Mouse (Mus musculus) intestine, postnatal 0 days (tissue): Measurements from ENCODE around the gene Gaa. TPM values are rescaled to one million over a fixed set of nuclear protein-coding genes. Genes with fewer than 3 reads are reported as not detected.

Source experiments
- ATAC-seq: fragments of 200-750 bp; cut with Nextera tagmentation; 2 replicates; pipeline ENCODE4 v1.8.0; 2017; ENCODE audit warnings: mild to moderate bottlenecking, moderate TSS enrichment, moderate library complexity
- H3K27ac ChIP-seq: fragments of 300-500 bp; sonication (generic); 2 replicates; pipeline ENCODE4 v1.5.1; 2014; ENCODE audit warnings: mild to moderate bottlenecking, low read depth, low read length, moderate library complexity
- H3K27me3 ChIP-seq: fragments of 300-500 bp; sonication (generic); replicated peaks from 2 replicates; pipeline ENCODE4 v1.6.1; 2014; ENCODE audit warnings: low read length, mixed read lengths; ENCODE audit not compliant: control insufficient read depth, insufficient read depth
- H3K36me3 ChIP-seq: fragments of 300-500 bp; sonication (generic); 2 replicates; pipeline ENCODE4 v1.6.1; 2014; ENCODE audit warnings: mild to moderate bottlenecking, moderate library complexity; ENCODE audit not compliant: control insufficient read depth, insufficient read depth
- H3K4me1 ChIP-seq: fragments of 300-500 bp; sonication (generic); replicated peaks from 2 replicates; pipeline ENCODE4 v1.6.1; 2014; ENCODE audit warnings: antibody characterized with exemption, low read length, mixed read lengths; ENCODE audit not compliant: control insufficient read depth, insufficient read depth
- H3K4me2 ChIP-seq: fragments of 300-500 bp; sonication (generic); replicated peaks from 2 replicates; pipeline ENCODE4 v1.6.1; 2014; ENCODE audit warnings: low read depth, mild to moderate bottlenecking, moderate library complexity
- H3K4me3 ChIP-seq: fragments of 300-500 bp; sonication (generic); 2 replicates; pipeline ENCODE4 v1.5.1; 2014; ENCODE audit warnings: low read depth, low read length
- H3K9ac ChIP-seq: fragments of 300-500 bp; sonication (generic); 2 replicates; pipeline ENCODE4 v1.6.1; 2014; ENCODE audit warnings: mild to moderate bottlenecking, low read depth, low read length
- H3K9me3 ChIP-seq: fragments of 300-500 bp; sonication (generic); 2 replicates; pipeline ENCODE4 v1.6.1; 2016; ENCODE audit warnings: mixed run types; ENCODE audit not compliant: control insufficient read depth
- CTCF ChIP-seq: sonication (generic); IDR thresholded peaks from 2 replicates; pipeline ENCODE4 v1.5.1; 2016; ENCODE audit warnings: low read depth, mild to moderate bottlenecking, control low read depth, antibody characterized with exemption, moderate library complexity
- WGBS: fragments of 180-500 bp; shearing (Covaris S2); extraction: QIAGEN DNeasy Blood & Tissue Kit; methylation state at CpG from one replicate; pipeline ENCODE4 v1.1.7; 2014; 5-methylcytosine and 5-hydroxymethylcytosine counted together
- polyA plus RNA-seq: library from polyadenylated mRNA; unstranded; fragments of >200 nt; fragmentation: Nextera tagmentation; extraction: Ambion mirVana; gene quantifications from 2 replicates; pipeline ENCODE4 v1.2.1, GENCODE M21; 2015

Gene Gaa
- polyA plus RNA-seq: 71.6 and 79.0 TPM in 2 replicates

GRCm38 (mm10) chr11:119267768-119268556 is at the start of gene Gaa:
Gaa (plus strand) TSS chr11:119267887.
- no peaks in the 10 kb centered on the region for H3K9me3 ChIP-seq
- H3K36me3 ChIP-seq: peaks cover 7% of the 10 kb centered on the region; the same call in 1 of the 2 replicates
- ATAC-seq: peak; percentile 83
- peak within 1 kb of the TSS; percentile 79 for H3K9ac ChIP-seq
- H3K27ac ChIP-seq: peak within 1 kb of the TSS; percentile 87
- no peaks in the 10 kb centered on the region for H3K27me3 ChIP-seq
- H3K4me3 ChIP-seq: peak within 1 kb of the TSS; percentile 64
- WGBS: 2% methylated on average over 52 of the region's 52 CpGs
- TF ChIP-seq CTCF: peak; percentile 100
- H3K4me1 ChIP-seq: no peaks in the 10 kb centered on the region
- peak within 1 kb of the TSS; percentile 97 for H3K4me2 ChIP-seq

GRCm38 (mm10) chr11:119219816-119220465 is 47.7 kb upstream of the Gaa start:
- H3K9me3 ChIP-seq: no peaks in the 10 kb centered on the region
- H3K27ac ChIP-seq: peak overlapping the region; percentile 78
- ATAC-seq: peak; percentile 65
- WGBS: 27% methylated on average over 17 of the region's 17 CpGs
- peak overlapping the region; percentile 21; the same call in 1 of the 2 replicates for H3K4me3 ChIP-seq
- TF ChIP-seq CTCF: no peak
- no peaks in the 10 kb centered on the region for H3K27me3 ChIP-seq
- H3K4me2 ChIP-seq: peak overlapping the region; percentile 60
- no peaks in the 10 kb centered on the region; the same call in 1 of the 2 replicates for H3K36me3 ChIP-seq
- H3K4me1 ChIP-seq: peaks cover 13% of the 10 kb centered on the region
- no peak overlapping the region for H3K9ac ChIP-seq

GRCm38 (mm10) chr11:119221812-119222510 is 45.7 kb upstream of the Gaa start:
- 60% methylated on average over 10 of the region's 11 CpGs for WGBS
- ATAC-seq: no peak
- H3K4me1 ChIP-seq: no peaks in the 10 kb centered on the region

GRCm38 (mm10) chr11:119223124-119223890 is 44.4 kb upstream of the Gaa start:
- Histone ChIP-seq H3K36me3 (no peaks in the 10 kb centered on the region; the same call in 1 of the 2 replicates), H3K4me2 (no peak overlapping the region), H3K4me3 (no peak overlapping the region), H3K4me1 (no peaks in the 10 kb centered on the region), H3K27me3 (no peaks in the 10 kb centered on the region), H3K9ac (no peak overlapping the region), H3K9me3 (no peaks in the 10 kb centered on the region), H3K27ac (peak overlapping the region; percentile 11; the same call in 1 of the 2 replicates)
- 71% methylated on average over 20 of the region's 20 CpGs for WGBS
- no peak for TF ChIP-seq CTCF
- ATAC-seq: no peak

More at GRCm38 (mm10) chr11:119221812-119222510, 45.7 kb upstream of the Gaa start:
- H3K9ac ChIP-seq: no peak overlapping the region
- TF ChIP-seq CTCF: no peak
- no peak overlapping the region for H3K4me2 ChIP-seq
- no peak overlapping the region for H3K27ac ChIP-seq
- no peaks in the 10 kb centered on the region; the same call in 1 of the 2 replicates for H3K36me3 ChIP-seq
- H3K4me3 ChIP-seq: no peak overlapping the region
- H3K27me3 ChIP-seq: no peaks in the 10 kb centered on the region
- no peaks in the 10 kb centered on the region for H3K9me3 ChIP-seq

- no peak overlapping the region for H3K4me3 ChIP-seq
- no peak for TF ChIP-seq CTCF
- no peak overlapping the region for H3K9ac ChIP-seq
- H3K4me1 ChIP-seq: no peaks in the 10 kb centered on the region
- no peak overlapping the region for H3K4me2 ChIP-seq
- peaks cover 10% of the 10 kb centered on the region; the same call in 1 of the 2 replicates for H3K27me3 ChIP-seq
- WGBS: 93% methylated on average over 6 of the region's 6 CpGs
- H3K27ac ChIP-seq: no peak overlapping the region
- H3K9me3 ChIP-seq: no peaks in the 10 kb centered on the region
- no peaks in the 10 kb centered on the region; the same call in 1 of the 2 replicates for H3K36me3 ChIP-seq
- no peak for ATAC-seq
Observed at GRCm38 (mm10) chr11:119224926-119225325, 42.8 kb upstream of the Gaa start.
